Mouse (Mus musculus) spleen, adult 2 months (tissue): ENCODE measurements around the gene Ptprn2. TPM values are rescaled to one million over a fixed set of nuclear protein-coding genes. Genes with fewer than 3 reads are reported as not detected.
A peak's percentile ranks its signal among the peaks of the same experiment; 100 is the strongest.

Source experiments
- DNase-seq, 2 experiments: peaks; one replicate each; pipeline versions ENCODE4 v3.0.0 to v3.0.0-alpha.2; 2012 to 2021; ENCODE audit warnings: low spot score in 2 of 2, low read depth in 1 of 2
- H3K27ac ChIP-seq: fragments of 200-500 bp; 2 replicates; pipeline ENCODE4 v1.5.1; 2012; ENCODE audit warnings: low read length, inconsistent platforms; ENCODE audit not compliant: insufficient read depth
- H3K27me3 ChIP-seq: fragments of 200-500 bp; 2 replicates; pipeline ENCODE4 v1.6.1; 2012; ENCODE audit warnings: mild to moderate bottlenecking, moderate library complexity, low read length, inconsistent platforms; ENCODE audit not compliant: control insufficient read depth, insufficient read depth
- H3K36me3 ChIP-seq: fragments of 200-500 bp; 2 replicates; pipeline ENCODE4 v1.6.1; 2012; ENCODE audit warnings: mild to moderate bottlenecking, low read length, inconsistent platforms; ENCODE audit not compliant: control insufficient read depth, insufficient read depth
- H3K4me1 ChIP-seq: fragments of 200-500 bp; 2 replicates; pipeline ENCODE4 v1.6.1; 2011; ENCODE audit warnings: inconsistent platforms; ENCODE audit not compliant: control insufficient read depth, insufficient read depth, insufficient read length
- H3K4me3 ChIP-seq: fragments of 200-500 bp; 2 replicates; pipeline ENCODE4 v1.5.1; 2011; ENCODE audit warnings: mild to moderate bottlenecking, inconsistent platforms; ENCODE audit not compliant: insufficient read depth, insufficient read length; ENCODE audit errors: extremely low read depth
- CTCF ChIP-seq: fragments of 200-500 bp; IDR thresholded peaks from 2 replicates; pipeline ENCODE4 v1.5.1; 2011; ENCODE audit warnings: mild to moderate bottlenecking, inconsistent platforms; ENCODE audit not compliant: insufficient read depth, insufficient read length, insufficient replicate concordance; ENCODE audit errors: extremely low read depth
- POLR2A ChIP-seq: fragments of 200-500 bp; IDR thresholded peaks from 2 replicates; pipeline ENCODE4 v1.6.1; 2011; ENCODE audit warnings: low read depth, low read length, inconsistent platforms
- WGBS: fragments of 180-500 bp; shearing (Covaris S2); methylation state at CpG from one replicate; pipeline ENCODE4 v1.1.7; 2018; 5-methylcytosine and 5-hydroxymethylcytosine counted together
- polyA plus RNA-seq: library from polyadenylated mRNA; depleted of rRNA; stranded (reverse); fragments of >200 nt; gene quantifications from 2 replicates; pipeline ENCODE4 v1.2.3, GENCODE M21; 2012; rRNA removed

Gene Ptprn2
- polyA plus RNA-seq, 1 experiment: 0.96 TPM

DNA sequence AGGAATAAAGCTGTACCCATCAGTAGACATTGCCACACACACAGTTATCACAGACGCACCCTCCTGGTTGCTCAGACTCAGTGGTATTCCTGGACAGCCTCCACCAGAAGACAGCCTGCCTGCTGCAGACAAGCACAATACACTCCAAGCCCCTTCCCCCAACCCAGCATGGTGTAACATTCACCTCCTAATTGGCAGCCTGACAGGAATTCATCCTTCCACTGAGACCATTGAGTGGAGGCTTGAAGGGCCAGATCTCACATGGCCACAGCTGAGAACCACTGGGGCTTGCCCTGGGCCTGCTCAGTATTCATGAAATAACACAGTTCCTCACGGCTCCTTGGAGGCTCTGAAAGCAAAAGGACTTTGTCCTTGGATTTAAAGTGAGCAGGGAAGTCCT, 829.5 kb downstream of the Ptprn2 start:
- Histone ChIP-seq H3K27me3 (no peaks in the 10 kb centered on the region), H3K4me1 (peaks cover 8% of the 10 kb centered on the region; the same call in 1 of the 2 replicates), H3K36me3 (no peaks in the 10 kb centered on the region), H3K4me3 (no peak overlapping the region), H3K27ac (no peak overlapping the region)
- WGBS: 72% methylated on average over 2 of the region's 2 CpGs
- no peak for TF ChIP-seq CTCF
- TF ChIP-seq POLR2A: no peak
- DNase-seq: no peak

- Histone ChIP-seq H3K4me3 (no peak overlapping the region), H3K27ac (no peak overlapping the region), H3K36me3 (no peaks in the 10 kb centered on the region), H3K4me1 (peaks cover 8% of the 10 kb centered on the region; the same call in 1 of the 2 replicates), H3K27me3 (no peaks in the 10 kb centered on the region)
- TF ChIP-seq CTCF: no peak
- TF ChIP-seq POLR2A: no peak
- WGBS: 83% methylated on average over 3 of the region's 3 CpGs
- DNase-seq: no peak
These were observed 830.1 kb downstream of the Ptprn2 start for GRCm38 (mm10) chr12:117315661-117316060.

GRCm38 (mm10) chr12:117318229-117318628, 832.7 kb downstream of the Ptprn2 start:
- WGBS: 28% methylated on average over 3 of the region's 3 CpGs
- Histone ChIP-seq H3K27ac (peak overlapping the region; percentile 52; the same call in 1 of the 2 replicates), H3K4me1 (peaks cover 8% of the 10 kb centered on the region; the same call in 1 of the 2 replicates), H3K4me3 (no peak overlapping the region), H3K27me3 (no peaks in the 10 kb centered on the region), H3K36me3 (no peaks in the 10 kb centered on the region)
- no peak for TF ChIP-seq CTCF
- no peak for TF ChIP-seq POLR2A
- peak; percentile 9 to 27 for DNase-seq

GRCm38 (mm10) chr12:117323017-117323416, 837.5 kb downstream of the Ptprn2 start:
- no peak for DNase-seq
- Histone ChIP-seq H3K4me3 (no peak overlapping the region), H3K27ac (no peak overlapping the region), H3K4me1 (0 out of 2 replicates have a peak, but pooled peaks cover 8% of the 10 kb centered on the region), H3K27me3 (no peaks in the 10 kb centered on the region), H3K36me3 (no peaks in the 10 kb centered on the region)
- WGBS: 91% methylated on average over 3 of the region's 3 CpGs
- TF ChIP-seq CTCF (no peak), POLR2A (no peak)

Other genes starting within 250 kb of the Ptprn2 start
- gene Wdr60, start 222.7 kb upstream of the Ptprn2 start, polyA plus RNA-seq: 1.2 and 1.5 TPM in 2 replicates
- not detected in 2 replicates for gene Gm11027, start 210.3 kb upstream of the Ptprn2 start, polyA plus RNA-seq
- gene Esyt2, start 204.5 kb upstream of the Ptprn2 start, polyA plus RNA-seq: 7.6 and 8.8 TPM in 2 replicates
- 3.0 and 4.3 TPM in 2 replicates for gene Ncapg2, start 80.3 kb upstream of the Ptprn2 start, polyA plus RNA-seq